Mouse (Mus musculus) embryonic facial prominence, embryonic 14.5 days (tissue): ENCODE data around the gene Creb3. TPM values are rescaled to one million over a fixed set of nuclear protein-coding genes. Genes with fewer than 3 reads are reported as not detected.
"Not testable (repeated sequence)": the region's sequence is repeated elsewhere in the genome, so short reads cannot be mapped to it uniquely, and the experiment has no call there.

ENCODE experiments used
- ATAC-seq: fragments of 200-750 bp; cut with Nextera tagmentation; 2 replicates; pipeline ENCODE4 v1.8.0; 2017; ENCODE audit warnings: low read depth, moderate number of reproducible peaks, moderate TSS enrichment
- DNase-seq: peaks from one replicate; pipeline ENCODE4 v3.0.0-alpha.2; 2015; ENCODE audit warnings: low spot score
- H3K27ac ChIP-seq: fragments of 300-500 bp; sonication (generic); replicated peaks from 2 replicates; pipeline ENCODE4 v1.5.1; 2014; ENCODE audit warnings: low read depth, mild to moderate bottlenecking, low read length, moderate library complexity
- H3K27me3 ChIP-seq: fragments of 300-500 bp; sonication (generic); replicated peaks from 2 replicates; pipeline ENCODE4 v1.6.1; 2014; ENCODE audit warnings: low read length; ENCODE audit not compliant: control insufficient read depth, insufficient read depth
- H3K36me3 ChIP-seq: fragments of 300-500 bp; sonication (generic); 2 replicates; pipeline ENCODE4 v1.6.1; 2014; ENCODE audit warnings: low read length, mixed read lengths; ENCODE audit not compliant: control insufficient read depth, insufficient read depth
- H3K4me1 ChIP-seq: fragments of 300-500 bp; sonication (generic); 2 replicates; pipeline ENCODE4 v1.6.1; 2014; ENCODE audit warnings: antibody characterized with exemption, low read length; ENCODE audit not compliant: control insufficient read depth, insufficient read depth
- H3K4me2 ChIP-seq: fragments of 300-500 bp; sonication (generic); 2 replicates; pipeline ENCODE4 v1.6.1; 2014; ENCODE audit warnings: low read depth, mild to moderate bottlenecking, low read length, moderate library complexity, mixed read lengths
- H3K4me3 ChIP-seq: fragments of 300-500 bp; sonication (generic); 2 replicates; pipeline ENCODE4 v1.5.1; 2014; ENCODE audit warnings: low read depth, mild to moderate bottlenecking, low read length
- H3K9ac ChIP-seq: fragments of 300-500 bp; sonication (generic); 2 replicates; pipeline ENCODE4 v1.6.1; 2014; ENCODE audit warnings: low read depth, mild to moderate bottlenecking, low read length, moderate library complexity, mixed read lengths
- H3K9me3 ChIP-seq: fragments of 300-500 bp; sonication (generic); 2 replicates; pipeline ENCODE4 v1.6.1; 2016; ENCODE audit warnings: low read length; ENCODE audit not compliant: control insufficient read depth
- WGBS: fragments of 180-500 bp; shearing (Covaris S2); extraction: QIAGEN DNeasy Blood & Tissue Kit; methylation state at CpG from one replicate; pipeline ENCODE4 v1.1.7; 2014; 5-methylcytosine and 5-hydroxymethylcytosine counted together
- polyA plus RNA-seq: library from polyadenylated mRNA; unstranded; fragments of >200 nt; fragmentation: Nextera tagmentation; extraction: Ambion mirVana; gene quantifications from 2 replicates; pipeline ENCODE4 v1.2.1, GENCODE M21; 2014

Gene Creb3
- polyA plus RNA-seq, 1 experiment from 2014 or later, result 79.6 TPM

DNA sequence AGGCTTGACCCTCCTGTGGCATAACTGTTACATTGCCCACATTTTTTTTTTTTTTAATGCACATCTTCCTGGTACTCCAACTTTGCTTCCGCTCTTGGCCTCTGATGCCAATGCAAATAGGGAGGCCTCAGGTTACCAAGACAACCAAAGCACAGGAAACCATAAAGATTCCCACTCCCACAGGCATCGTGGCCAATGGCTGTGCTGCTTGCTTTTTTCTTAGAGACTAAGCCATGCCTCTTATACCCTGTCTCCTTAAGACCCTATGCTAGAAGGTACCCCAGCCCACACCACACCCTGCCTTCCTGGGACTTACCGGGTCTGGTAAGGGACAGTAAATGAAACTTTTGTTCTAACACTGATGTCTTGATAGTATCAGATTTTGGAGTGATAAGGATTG is 31.3 kb downstream of the Creb3 start:
- Histone ChIP-seq H3K27ac (no peak overlapping the region), H3K9ac (no peak overlapping the region), H3K9me3 (no peaks in the 10 kb centered on the region), H3K4me3 (no peak overlapping the region), H3K36me3 (no peaks in the 10 kb centered on the region), H3K4me2 (no peak overlapping the region), H3K27me3 (no peaks in the 10 kb centered on the region), H3K4me1 (no peaks in the 10 kb centered on the region)
- DNase-seq (no peak), ATAC-seq (no peak)
- WGBS, result 59% methylated on average over 3 of the region's 3 CpGs

DNA sequence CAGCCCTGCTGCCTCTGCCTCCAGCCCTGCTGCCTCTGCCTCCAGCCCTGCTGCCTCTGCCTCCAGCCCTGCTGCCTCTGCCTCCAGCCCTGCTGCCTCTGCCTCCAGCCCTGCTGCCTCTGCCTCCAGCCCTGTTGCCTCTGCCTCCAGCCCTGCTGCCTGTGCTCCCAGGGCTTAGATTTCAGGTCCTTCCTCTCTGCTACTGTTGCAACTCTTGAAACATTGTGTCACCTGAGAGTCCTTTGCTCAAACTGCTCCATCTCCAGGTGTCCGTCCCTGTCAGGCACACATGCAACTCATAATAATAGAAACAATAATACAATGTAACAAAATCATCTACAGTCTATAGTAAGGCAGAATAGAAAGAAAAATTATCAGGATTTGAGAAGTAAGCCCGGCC is 34.5 kb downstream of the Creb3 start:
- H3K9ac ChIP-seq, H3K36me3 ChIP-seq, H3K4me2 ChIP-seq, H3K27ac ChIP-seq, H3K4me3 ChIP-seq, H3K4me1 ChIP-seq, H3K27me3 ChIP-seq, ATAC-seq, DNase-seq, H3K9me3 ChIP-seq: not testable (repeated sequence)
- 75% methylated on average over 2 of the region's 2 CpGs for WGBS

DNA sequence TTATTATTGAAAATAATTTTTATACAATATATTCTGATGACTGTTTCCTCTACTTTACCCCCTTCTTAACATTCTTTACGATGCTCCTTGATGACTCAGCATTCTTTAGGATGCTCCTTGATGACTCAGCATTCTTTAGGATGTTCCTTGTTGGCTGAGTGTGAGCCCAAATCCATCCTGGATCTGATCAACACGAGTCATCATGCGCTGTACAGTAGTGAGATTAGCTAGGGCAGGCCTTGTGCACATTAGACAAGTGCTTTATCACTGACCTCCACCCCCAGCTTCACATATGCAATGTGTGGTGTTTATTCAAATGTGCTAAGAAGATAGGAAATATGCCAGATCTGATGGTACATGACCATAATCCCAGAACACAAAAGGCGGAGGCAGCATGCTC is 36.1 kb downstream of the Creb3 start:
- Histone ChIP-seq H3K4me1 (no peaks in the 10 kb centered on the region), H3K4me3 (no peak overlapping the region), H3K27ac (no peak overlapping the region), H3K9ac (no peak overlapping the region), H3K27me3 (no peaks in the 10 kb centered on the region), H3K36me3 (no peaks in the 10 kb centered on the region), H3K9me3 (no peaks in the 10 kb centered on the region), H3K4me2 (no peak overlapping the region)
- ATAC-seq (no peak), DNase-seq (no peak)
- 84% methylated on average over 4 of the region's 4 CpGs for WGBS

DNA sequence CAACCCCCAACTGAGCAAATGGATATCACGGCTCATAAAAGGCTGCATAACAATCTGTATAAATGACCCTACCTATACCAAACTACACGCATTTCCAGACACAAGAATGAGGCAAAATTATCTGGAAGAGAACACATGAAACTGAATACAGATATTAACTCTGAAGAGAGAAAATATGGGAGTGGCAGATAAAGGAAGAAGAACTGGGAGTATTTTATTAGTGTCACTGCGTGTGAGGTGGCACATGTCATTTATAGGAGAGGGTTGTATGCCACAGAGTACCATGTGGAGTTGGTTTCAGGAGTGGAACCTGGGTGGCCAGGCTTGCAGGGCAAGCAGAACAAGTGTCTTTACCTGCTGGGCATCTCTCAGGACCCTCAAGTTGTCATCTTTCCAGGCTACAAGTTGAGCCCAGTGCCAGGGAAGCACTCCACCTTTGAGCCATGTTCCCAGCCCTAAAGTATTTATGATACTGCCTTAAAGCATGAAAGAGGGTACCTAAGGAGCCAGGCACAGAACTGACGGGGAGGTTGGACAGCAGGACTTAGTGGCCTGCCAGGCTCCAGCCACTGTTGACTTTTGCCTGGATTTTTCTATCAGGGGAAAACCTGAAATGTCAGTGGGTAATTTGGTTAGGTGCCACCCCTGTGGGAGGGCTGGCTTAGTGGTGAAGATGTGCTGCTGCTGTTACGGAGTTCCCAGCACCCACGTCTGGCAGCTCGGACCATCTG is 36.7 kb downstream of the Creb3 start:
- WGBS, result 79% methylated on average over 7 of the region's 7 CpGs
- ATAC-seq, result no peak

DNA sequence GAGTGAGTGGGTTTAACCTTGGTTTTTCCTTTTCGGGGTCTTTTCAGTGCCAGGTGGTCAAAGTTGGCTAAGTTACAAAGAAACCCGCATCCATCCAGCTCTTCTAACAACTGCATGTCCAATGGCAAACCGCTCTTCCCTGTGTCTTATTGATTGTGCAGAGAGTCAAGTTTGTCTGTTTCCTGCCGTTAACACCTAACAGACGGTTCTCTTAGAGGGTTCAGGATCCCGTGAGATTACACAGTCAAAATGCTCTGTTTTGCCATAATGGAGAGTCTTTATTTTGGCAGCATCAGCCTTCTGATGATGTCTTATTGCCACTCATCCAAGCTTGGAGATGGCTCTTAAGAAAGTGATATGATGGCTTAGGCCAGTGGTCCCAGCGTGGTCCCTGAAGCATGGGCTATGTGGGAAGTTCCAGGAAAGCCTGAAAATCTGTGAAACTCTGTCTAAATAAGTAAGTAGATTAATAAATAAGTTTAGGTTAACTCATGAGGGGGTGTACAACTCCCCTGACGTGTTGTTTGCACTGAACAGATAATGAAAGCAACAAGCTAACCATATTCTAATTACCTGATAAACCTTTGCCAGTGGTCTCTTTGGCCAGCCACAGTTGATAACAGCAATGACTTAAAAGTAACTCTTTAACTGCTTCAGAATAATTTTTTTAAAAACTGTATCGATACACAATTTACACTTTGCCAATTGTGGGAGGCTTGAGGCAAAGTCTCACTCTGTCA is 38.2 kb downstream of the Creb3 start:
- DNase-seq (no peak), ATAC-seq (no peak)
- Histone ChIP-seq H3K9me3 (no peaks in the 10 kb centered on the region), H3K4me1 (no peaks in the 10 kb centered on the region), H3K4me2 (no peak overlapping the region), H3K27ac (no peak overlapping the region), H3K9ac (no peak overlapping the region), H3K27me3 (no peaks in the 10 kb centered on the region), H3K4me3 (no peak overlapping the region), H3K36me3 (no peaks in the 10 kb centered on the region)
- 77% methylated on average over 9 of the region's 9 CpGs for WGBS

More for the DNA sequence above, 36.7 kb downstream of the Creb3 start:
- Histone ChIP-seq H3K36me3 (no peaks in the 10 kb centered on the region), H3K9me3 (no peaks in the 10 kb centered on the region), H3K4me3 (no peak overlapping the region), H3K4me2 (no peak overlapping the region), H3K4me1 (no peaks in the 10 kb centered on the region), H3K27me3 (no peaks in the 10 kb centered on the region), H3K27ac (no peak overlapping the region), H3K9ac (no peak overlapping the region)
- no peak for DNase-seq

DNA sequence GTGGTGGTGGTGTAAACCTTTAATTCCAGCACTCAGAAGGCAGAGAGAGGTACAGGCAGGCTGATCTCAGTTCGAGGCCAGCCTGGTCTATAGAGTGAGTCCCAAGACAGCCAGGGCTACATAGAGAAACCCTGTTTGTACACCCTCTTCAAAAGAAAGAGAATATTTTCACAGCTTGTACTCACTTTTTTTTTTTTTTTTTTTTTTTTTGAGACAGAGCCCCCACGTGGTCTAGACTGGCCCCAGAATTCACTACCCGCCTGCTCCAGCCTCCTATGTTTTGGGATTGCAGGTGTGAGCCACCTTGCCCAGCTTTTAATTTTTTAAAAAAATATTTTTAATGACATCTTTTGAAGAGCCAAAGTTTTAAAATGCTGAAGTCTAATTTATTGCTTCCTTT is 42.0 kb downstream of the Creb3 start:
- Histone ChIP-seq H3K9me3 (no peaks in the 10 kb centered on the region), H3K36me3 (no peaks in the 10 kb centered on the region), H3K4me3 (no peak overlapping the region), H3K27ac (no peak overlapping the region), H3K27me3 (no peaks in the 10 kb centered on the region), H3K4me1 (no peaks in the 10 kb centered on the region), H3K9ac (no peak overlapping the region), H3K4me2 (no peak overlapping the region)
- 57% methylated on average over 3 of the region's 3 CpGs for WGBS
- DNase-seq (no peak), ATAC-seq (no peak)

DNA sequence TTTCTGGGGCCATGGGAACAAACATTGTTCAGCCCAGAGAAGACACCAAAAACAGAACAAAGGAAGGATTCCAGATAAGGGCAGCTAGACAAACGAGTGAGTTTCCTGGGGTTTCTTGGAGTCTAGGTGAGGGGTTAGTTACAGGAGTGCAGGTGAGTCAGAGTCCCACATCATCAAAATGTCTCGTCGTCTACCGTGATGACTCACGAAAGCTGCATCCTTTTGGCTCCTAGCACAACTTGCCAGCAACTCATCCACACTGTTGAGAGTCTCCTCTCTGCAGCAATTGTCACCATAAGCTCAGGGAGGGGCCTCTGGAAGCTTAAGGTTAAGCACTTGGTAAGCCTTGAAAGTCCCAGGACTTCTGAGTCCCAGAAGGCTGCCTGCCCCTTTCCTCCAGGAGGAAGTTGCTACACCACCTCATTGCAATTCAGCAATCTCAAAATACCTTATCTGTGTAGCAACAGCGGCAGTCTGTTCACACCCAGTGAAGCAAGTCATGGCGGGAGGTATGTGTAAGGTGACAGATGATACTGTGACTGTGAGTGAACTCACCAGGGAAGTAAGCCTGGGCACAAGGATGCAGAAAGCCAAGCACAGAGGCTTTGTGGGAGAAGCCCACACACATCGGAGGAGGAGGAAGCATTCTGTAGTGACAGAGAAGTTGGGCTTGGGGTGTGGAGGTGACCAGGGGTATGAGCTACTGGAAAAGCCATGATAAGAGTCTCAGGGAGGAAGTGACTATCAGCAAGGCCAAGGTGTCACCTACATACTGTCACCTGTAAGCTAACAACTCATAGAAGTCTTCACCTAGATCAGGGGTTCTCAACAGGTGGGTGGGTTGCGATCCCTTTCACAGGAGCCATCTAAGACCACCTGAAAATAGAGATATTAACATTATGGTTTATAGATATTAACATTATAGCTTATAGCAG is 42.9 kb downstream of the Creb3 start:
- Histone ChIP-seq H3K9ac (no peak overlapping the region), H3K4me2 (no peak overlapping the region), H3K9me3 (no peaks in the 10 kb centered on the region), H3K36me3 (no peaks in the 10 kb centered on the region), H3K27me3 (no peaks in the 10 kb centered on the region), H3K4me1 (no peaks in the 10 kb centered on the region), H3K27ac (no peak overlapping the region), H3K4me3 (no peak overlapping the region)
- DNase-seq (no peak), ATAC-seq (no peak)
- 73% methylated on average over 9 of the region's 9 CpGs for WGBS

DNA sequence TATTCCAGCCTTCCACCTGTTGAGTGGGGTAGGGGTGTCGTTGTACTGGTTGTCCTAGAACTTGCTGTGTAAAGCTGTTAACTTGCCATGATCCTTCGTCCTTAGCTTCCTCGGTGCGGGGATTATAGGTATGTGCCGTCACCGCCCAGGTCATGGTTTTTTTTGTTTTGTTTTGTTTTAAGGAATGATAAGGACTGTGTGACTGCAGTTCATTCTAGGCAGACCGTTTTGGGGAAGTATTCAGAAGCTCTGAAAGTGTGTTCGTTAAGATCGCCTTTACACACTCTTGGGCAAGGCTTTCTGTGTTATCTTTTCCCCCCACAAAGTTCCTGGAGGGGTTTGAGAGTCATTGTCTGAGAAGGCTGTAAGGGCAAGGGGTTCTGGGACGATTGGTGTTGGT is 50.4 kb downstream of the Creb3 start:
- no peak overlapping the region for H3K27ac ChIP-seq
- DNase-seq (no peak), ATAC-seq (no peak)
- H3K9me3 ChIP-seq, result no peaks in the 10 kb centered on the region
- H3K9ac ChIP-seq, result no peak overlapping the region
- WGBS, result 68% methylated on average over 10 of the region's 10 CpGs
- no peak overlapping the region for H3K4me2 ChIP-seq
- no peaks in the 10 kb centered on the region for H3K27me3 ChIP-seq
- H3K4me3 ChIP-seq, result no peak overlapping the region
- no peaks in the 10 kb centered on the region for H3K4me1 ChIP-seq
- no peaks in the 10 kb centered on the region for H3K36me3 ChIP-seq
